Mouse (Mus musculus): ENCODE data around the gene Nup160. TPM values are rescaled to one million over a fixed set of nuclear protein-coding genes. Genes with fewer than 3 reads are reported as not detected.

Nup160 gene
- polyA plus RNA-seq, 1 experiment from 2014 or later: 40.4 TPM

DNA sequence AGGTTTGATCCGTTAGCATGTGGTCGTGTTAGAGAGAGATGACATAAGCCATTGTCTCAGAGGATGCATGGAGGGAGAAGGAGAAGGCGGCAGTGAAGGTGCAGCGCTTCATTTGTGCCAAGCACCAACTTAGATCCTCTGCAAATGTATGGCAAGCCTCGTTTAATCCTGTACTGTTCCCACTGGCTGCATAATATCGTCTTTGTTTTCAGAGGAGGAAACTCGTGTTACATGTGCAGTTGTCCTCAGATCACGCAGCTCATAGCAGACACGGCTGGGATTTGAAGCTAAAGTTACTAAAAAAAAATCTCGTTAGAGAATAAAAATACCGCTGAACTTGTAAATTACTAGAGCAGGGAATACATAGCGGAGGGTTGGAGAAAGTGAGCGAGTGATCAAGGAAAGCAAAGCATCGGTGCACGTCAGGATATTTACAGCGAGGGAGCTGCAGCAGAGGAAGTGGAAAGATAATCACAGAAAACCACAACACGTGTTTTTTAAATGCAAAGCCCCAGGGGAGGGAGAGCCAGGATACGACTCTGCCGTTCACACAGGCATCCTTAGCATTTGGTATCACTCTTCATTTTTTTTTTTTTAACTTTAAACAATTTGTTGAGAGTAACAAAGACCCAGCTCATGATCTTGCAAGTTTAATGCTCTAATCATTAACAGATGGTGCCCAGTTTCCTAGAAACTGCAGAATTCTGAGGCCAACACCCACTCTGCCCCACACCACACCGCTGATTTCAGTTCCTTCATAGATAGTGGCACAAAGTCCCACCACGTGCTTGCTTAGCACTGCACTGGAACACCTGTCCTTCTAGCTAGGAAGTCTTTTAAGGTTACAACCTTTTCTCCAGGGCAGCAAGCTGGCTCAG, 9.4 kb upstream of the Nup160 start:
- Histone ChIP-seq H3K4me3 (replicated peaks) (no peak overlapping the region), H3K4me2 (peak overlapping the region; percentile 30), H3K4me1 (peaks cover 4% of the 10 kb centered on the region; the same call in 1 of the 2 replicates), H3K9me3 (no peaks in the 10 kb centered on the region), H3K27me3 (replicated peaks) (no peaks in the 10 kb centered on the region), H3K36me3 (no peaks in the 10 kb centered on the region), H3K9ac (no peak overlapping the region), H3K27ac (peak overlapping the region; percentile 23; the same call in 1 of the 2 replicates)
- WGBS: 26% methylated on average over 21 of the region's 21 CpGs
- peak; percentile 92 for ATAC-seq (ENCODE audit: insufficient read depth, low FRiP score, low read depth)

DNA sequence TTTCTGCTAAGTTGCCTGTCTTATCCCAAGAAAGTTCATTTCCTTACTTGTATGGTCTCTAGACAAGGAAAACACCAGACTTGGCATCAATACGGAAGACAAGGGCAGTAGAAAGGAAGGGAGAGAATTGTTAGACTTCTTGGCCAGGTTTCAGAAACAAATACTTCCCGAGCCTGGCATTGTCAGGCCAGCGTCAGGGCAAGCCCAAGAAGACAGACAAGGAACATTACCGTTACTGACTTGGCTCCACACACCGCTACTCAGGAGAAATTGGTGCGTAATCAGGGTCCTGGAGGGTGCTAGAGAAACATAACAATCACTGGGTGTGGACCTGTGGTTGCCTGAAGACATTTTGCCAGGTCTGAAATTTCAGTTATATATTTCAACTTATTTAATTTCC, 6.7 kb upstream of the Nup160 start:
- Histone ChIP-seq H3K4me2 (no peak overlapping the region), H3K9ac (no peak overlapping the region), H3K27me3 (replicated peaks) (no peaks in the 10 kb centered on the region), H3K4me1 (peaks cover 4% of the 10 kb centered on the region; the same call in 1 of the 2 replicates), H3K4me3 (replicated peaks) (no peak overlapping the region), H3K9me3 (no peaks in the 10 kb centered on the region), H3K27ac (no peak overlapping the region), H3K36me3 (no peaks in the 10 kb centered on the region)
- 77% methylated on average over 6 of the region's 6 CpGs for WGBS
- ATAC-seq (ENCODE audit: insufficient read depth, low FRiP score, low read depth): no peak

DNA sequence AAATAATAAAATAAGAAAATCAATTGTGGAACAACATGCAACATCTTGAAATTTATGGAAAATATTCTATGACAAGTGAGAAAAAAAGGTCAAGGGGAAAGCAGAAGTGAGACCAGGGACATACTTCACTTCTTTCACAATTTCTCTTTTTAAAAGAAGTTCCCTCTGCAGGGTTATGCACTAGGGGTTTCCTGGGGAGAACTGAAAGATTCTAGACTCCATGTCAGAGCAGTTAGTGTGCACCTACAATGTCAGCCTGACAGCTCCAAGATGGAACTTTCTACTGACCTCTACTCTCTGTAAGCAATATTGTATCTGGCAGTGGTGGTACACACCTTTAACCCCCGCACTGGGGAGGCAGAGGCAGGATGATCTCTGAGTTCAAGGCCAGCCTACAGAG, 3.7 kb upstream of the Nup160 start:
- ATAC-seq (ENCODE audit: insufficient read depth, low FRiP score, low read depth): no peak
- Histone ChIP-seq H3K4me3 (replicated peaks) (no peak overlapping the region), H3K9me3 (no peaks in the 10 kb centered on the region), H3K36me3 (no peaks in the 10 kb centered on the region), H3K27ac (no peak overlapping the region), H3K27me3 (replicated peaks) (no peaks in the 10 kb centered on the region), H3K9ac (no peak overlapping the region), H3K4me1 (0 out of 2 replicates have a peak, but pooled peaks cover 4% of the 10 kb centered on the region), H3K4me2 (no peak overlapping the region)
- 95% methylated on average over 1 of the region's 1 CpGs for WGBS

- 91% methylated on average over 2 of the region's 2 CpGs for WGBS
- Histone ChIP-seq H3K27me3 (replicated peaks) (no peaks in the 10 kb centered on the region), H3K36me3 (no peaks in the 10 kb centered on the region)
These were observed 2.5 kb upstream of the Nup160 start for GRCm38 (mm10) chr2:90674555-90674954.

GRCm38 (mm10) chr2:90675488-90675887, 1.5 kb upstream of the Nup160 start:
- no peak overlapping the region for H3K4me2 ChIP-seq
- ATAC-seq (ENCODE audit: insufficient read depth, low FRiP score, low read depth): no peak
- H3K36me3 ChIP-seq: no peaks in the 10 kb centered on the region
- no peaks in the 10 kb centered on the region for H3K9me3 ChIP-seq
- H3K4me3 ChIP-seq (replicated peaks): no peak overlapping the region
- no peak overlapping the region for H3K27ac ChIP-seq
- H3K9ac ChIP-seq: no peak overlapping the region
- no peaks in the 10 kb centered on the region for H3K27me3 ChIP-seq (replicated peaks)
- WGBS: 87% methylated on average over 2 of the region's 2 CpGs
- H3K4me1 ChIP-seq: peaks cover 12% of the 10 kb centered on the region

More at GRCm38 (mm10) chr2:90674555-90674954, 2.5 kb upstream of the Nup160 start:
- H3K4me2 ChIP-seq: no peak overlapping the region
- H3K9ac ChIP-seq: no peak overlapping the region
- H3K4me3 ChIP-seq (replicated peaks): no peak overlapping the region
- no peak for ATAC-seq (ENCODE audit: insufficient read depth, low FRiP score, low read depth)
- H3K9me3 ChIP-seq: no peaks in the 10 kb centered on the region
- H3K4me1 ChIP-seq: 0 out of 2 replicates have a peak, but pooled peaks cover 5% of the 10 kb centered on the region
- no peak overlapping the region for H3K27ac ChIP-seq

- H3K4me3 ChIP-seq (replicated peaks): peak overlapping the region; percentile 87
- peak overlapping the region; percentile 30; the same call in 1 of the 2 replicates for H3K9ac ChIP-seq
- WGBS: 30% methylated on average over 26 of the region's 26 CpGs
These were observed 1.4 kb downstream of the Nup160 start for GRCm38 (mm10) chr2:90678256-90679060.

GRCm38 (mm10) chr2:90679061-90679810, 2.2 kb downstream of the Nup160 start:
- no peaks in the 10 kb centered on the region; the same call in 1 of the 2 replicates for H3K36me3 ChIP-seq
- H3K9me3 ChIP-seq: no peaks in the 10 kb centered on the region
- under 1% methylated on average over 63 of the region's 63 CpGs for WGBS
- ATAC-seq (ENCODE audit: insufficient read depth, low FRiP score, low read depth): peak; percentile 96
- peak overlapping the region; percentile 74 for H3K9ac ChIP-seq
- H3K4me1 ChIP-seq: peaks cover 16% of the 10 kb centered on the region
- peak overlapping the region; percentile 97 for H3K27ac ChIP-seq
- H3K4me3 ChIP-seq (replicated peaks): peak overlapping the region; percentile 87
- H3K4me2 ChIP-seq: peak overlapping the region; percentile 69
- H3K27me3 ChIP-seq (replicated peaks): no peaks in the 10 kb centered on the region

More at GRCm38 (mm10) chr2:90678256-90679060, 1.4 kb downstream of the Nup160 start:
- no peaks in the 10 kb centered on the region for H3K27me3 ChIP-seq (replicated peaks)
- H3K4me1 ChIP-seq: peaks cover 16% of the 10 kb centered on the region
- no peaks in the 10 kb centered on the region for H3K9me3 ChIP-seq
- peak overlapping the region; percentile 97 for H3K27ac ChIP-seq
- ATAC-seq (ENCODE audit: insufficient read depth, low FRiP score, low read depth): peak; percentile 16; the same call in 1 of the 2 replicates
- H3K4me2 ChIP-seq: peak overlapping the region; percentile 69
- no peaks in the 10 kb centered on the region for H3K36me3 ChIP-seq

GRCm38 (mm10) chr2:90700943-90701342, 23.9 kb downstream of the Nup160 start:
- no peak for ATAC-seq (ENCODE audit: insufficient read depth, low FRiP score, low read depth)

GRCm38 (mm10) chr2:90708548-90708947, 31.5 kb downstream of the Nup160 start:
- ATAC-seq (ENCODE audit: insufficient read depth, low FRiP score, low read depth): no peak
- Histone ChIP-seq H3K27ac (no peak overlapping the region), H3K4me1 (no peaks in the 10 kb centered on the region), H3K9ac (no peak overlapping the region), H3K9me3 (no peaks in the 10 kb centered on the region), H3K27me3 (replicated peaks) (no peaks in the 10 kb centered on the region), H3K4me2 (no peak overlapping the region), H3K36me3 (peaks cover 56% of the 10 kb centered on the region), H3K4me3 (replicated peaks) (no peak overlapping the region)
- WGBS: 93% methylated on average over 1 of the region's 1 CpGs

More at GRCm38 (mm10) chr2:90700943-90701342, 23.9 kb downstream of the Nup160 start:
- Histone ChIP-seq H3K4me2 (no peak overlapping the region), H3K27ac (no peak overlapping the region), H3K36me3 (peaks cover 54% of the 10 kb centered on the region), H3K9ac (no peak overlapping the region), H3K27me3 (replicated peaks) (no peaks in the 10 kb centered on the region), H3K4me1 (no peaks in the 10 kb centered on the region), H3K4me3 (replicated peaks) (no peak overlapping the region), H3K9me3 (no peaks in the 10 kb centered on the region)
- 82% methylated on average over 4 of the region's 4 CpGs for WGBS

GRCm38 (mm10) chr2:90715555-90716092, 38.6 kb downstream of the Nup160 start:
- 88% methylated on average over 7 of the region's 7 CpGs for WGBS
- no peaks in the 10 kb centered on the region for H3K27me3 ChIP-seq (replicated peaks)
- H3K36me3 ChIP-seq: peaks cover 29% of the 10 kb centered on the region
- H3K4me2 ChIP-seq: no peak overlapping the region
- peak; percentile 88; the same call in 1 of the 2 replicates for ATAC-seq (ENCODE audit: insufficient read depth, low FRiP score, low read depth)
- H3K4me3 ChIP-seq (replicated peaks): no peak overlapping the region
- no peak overlapping the region for H3K27ac ChIP-seq
- no peaks in the 10 kb centered on the region for H3K9me3 ChIP-seq
- no peaks in the 10 kb centered on the region for H3K4me1 ChIP-seq
- no peak overlapping the region for H3K9ac ChIP-seq

- Histone ChIP-seq H3K36me3 (peaks cover 29% of the 10 kb centered on the region), H3K9me3 (no peaks in the 10 kb centered on the region), H3K4me2 (no peak overlapping the region), H3K4me1 (no peaks in the 10 kb centered on the region), H3K27ac (no peak overlapping the region), H3K27me3 (replicated peaks) (no peaks in the 10 kb centered on the region), H3K9ac (no peak overlapping the region), H3K4me3 (replicated peaks) (no peak overlapping the region)
- no peak for ATAC-seq (ENCODE audit: insufficient read depth, low FRiP score, low read depth)
- whole genome bisulfite sequencing: 86% methylated on average over 4 of the region's 4 CpGs
These were observed 40.4 kb downstream of the Nup160 start for GRCm38 (mm10) chr2:90717366-90717765.

Data from stomach, embryonic 15.5 days (tissue).